Mouse (Mus musculus): ENCODE measurements around the gene Ifi27l2a. TPM values are rescaled to one million over a fixed set of nuclear protein-coding genes. Genes with fewer than 3 reads are reported as not detected.

The Ifi27l2a gene
- total and polyA plus RNA-seq, 3 experiments = 81.1 to 262 (median 133) TPM

- Histone ChIP-seq H3K79me2 (replicated peaks; ENCODE audit: control insufficient read depth, extremely low read depth, insufficient read depth, poor library complexity, severe bottlenecking) (no peaks in the 10 kb centered on the region; the same call in 1 of the 2 replicates), H3K27ac (ENCODE audit: insufficient read depth, low read depth) (no peak overlapping the region), H3K4me2 (ENCODE audit: insufficient read depth, low read depth, poor library complexity, severe bottlenecking) (no peak overlapping the region), H3K4me3 (replicated peaks in 1 of 3; ENCODE audit: low read depth in 2 of 3, low read length in 2 of 3, poor library complexity in 1 of 3) (peak overlapping the region in 1 of 3 experiments; percentile 5), H3K27me3 (replicated peaks) (no peaks in the 10 kb centered on the region), H3K4me1 (ENCODE audit: control insufficient read depth in 1 of 2, insufficient read depth in 2 of 2) (peaks cover 22 to 41% of the 10 kb centered on the region in 2 experiments), H3K36me3 (replicated peaks in 1 of 2; ENCODE audit: control insufficient read depth in 1 of 2, insufficient read depth in 1 of 2, low read length in 1 of 2) (peaks cover 16 to 31% of the 10 kb centered on the region in 2 experiments), H3K9ac (ENCODE audit: insufficient read depth, low read depth) (no peak overlapping the region), H3K9me3 (replicated peaks; ENCODE audit: low read length) (no peaks in the 10 kb centered on the region)
- in situ Hi-C loops (cut with MboI; ENCODE audit: low pct_ligation_motif_present, low pct_unique_long_range_greater_than_20kb, low sequenced_read_pairs) = no loop called here
- dilution Hi-C loops (cut with MboI; ENCODE audit: extremely low pct_ligation_motif_present, extremely low pct_unique_long_range_greater_than_20kb, low sequenced_read_pairs) = no loop called here
- no peak for DNase-seq (ENCODE audit: extremely low read depth)
- TF ChIP-seq ZC3H11A (IDR thresholded peaks at IDR 0.05; ENCODE audit: low read depth, low read length) (no peak), EP300 (IDR thresholded peaks at IDR 0.05; ENCODE audit: low read length) (no peak), JUN (IDR thresholded peaks at IDR 0.05; ENCODE audit: insufficient read depth, low read depth, low read length) (no peak), ZMIZ1 (IDR thresholded peaks at IDR 0.05; ENCODE audit: low read depth, low read length) (no peak), UBTF (IDR thresholded peaks at IDR 0.05; ENCODE audit: low read depth, low read length) (no peak), MEF2A (IDR thresholded peaks at IDR 0.05; ENCODE audit: borderline replicate concordance, low read depth, low read length) (no peak), NELFE (IDR thresholded peaks at IDR 0.05; ENCODE audit: low read depth, low read length) (no peak), MXI1 (IDR thresholded peaks at IDR 0.05; ENCODE audit: low read depth, low read length) (no peak), TCF12 (IDR thresholded peaks at IDR 0.05; ENCODE audit: low read depth, low read length) (no peak), IRF4 (IDR thresholded peaks at IDR 0.05; ENCODE audit: low read depth, low read length) (no peak)
These were observed 10.1 kb downstream of the Ifi27l2a start for GRCm38 (mm10) chr12:103433430-103433829.

DNA sequence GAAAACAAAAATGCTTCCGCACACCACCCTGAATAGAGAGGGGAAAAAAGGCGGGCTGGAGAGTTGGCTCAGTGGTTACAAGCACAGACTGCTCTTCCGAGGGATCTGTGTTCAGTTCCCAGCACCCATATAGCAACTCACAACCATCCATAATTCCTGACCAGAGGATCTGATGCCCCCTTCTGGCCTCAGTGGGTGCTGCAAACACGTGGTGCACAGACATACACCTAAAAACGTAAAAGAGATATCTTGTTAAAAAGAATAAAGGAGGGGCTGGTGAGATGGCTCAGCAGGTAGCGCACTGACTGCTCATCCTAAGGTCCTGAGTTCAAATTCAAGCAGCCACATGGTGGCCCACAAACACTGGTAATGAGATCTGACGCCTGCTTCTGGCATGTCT, 16.8 kb downstream of the Ifi27l2a start:
- dilution Hi-C loops (cut with MboI; ENCODE audit: extremely low pct_ligation_motif_present, extremely low pct_unique_long_range_greater_than_20kb, low sequenced_read_pairs) = no loop called here

More for the DNA sequence above, 16.8 kb downstream of the Ifi27l2a start:
- H3K9ac ChIP-seq (ENCODE audit: insufficient read depth, low read depth) = no peak overlapping the region
- H3K4me3 ChIP-seq (replicated peaks in 1 of 3; ENCODE audit: low read depth in 2 of 3, low read length in 2 of 3, poor library complexity in 1 of 3) = no peak overlapping the region
- no peak for DNase-seq (ENCODE audit: extremely low read depth)
- TF ChIP-seq ETS1 (conservative IDR thresholded peaks at IDR 0.05; ENCODE audit: low read depth, low read length) = no peak
- TF ChIP-seq SIN3A (IDR thresholded peaks at IDR 0.05; ENCODE audit: low read length) = no peak
- no peak for TF ChIP-seq MYC (IDR thresholded peaks at IDR 0.05; ENCODE audit: low read depth, low read length)
- TF ChIP-seq TCF12 (IDR thresholded peaks at IDR 0.05; ENCODE audit: low read depth, low read length) = no peak
- no peak for TF ChIP-seq NELFE (IDR thresholded peaks at IDR 0.05; ENCODE audit: low read depth, low read length)
- no peak for TF ChIP-seq EP300 (IDR thresholded peaks at IDR 0.05; ENCODE audit: low read length)
- no peak for TF ChIP-seq CHD2 (IDR thresholded peaks at IDR 0.05; ENCODE audit: low read length)
- TF ChIP-seq HCFC1 (IDR thresholded peaks at IDR 0.05; ENCODE audit: low read depth, low read length) = no peak
- no peak for TF ChIP-seq GABPA (IDR thresholded peaks at IDR 0.05; ENCODE audit: insufficient replicate concordance, low read depth, low read length)
- no peak for TF ChIP-seq JUN (IDR thresholded peaks at IDR 0.05; ENCODE audit: insufficient read depth, low read depth, low read length)
- TF ChIP-seq MAX (IDR thresholded peaks at IDR 0.05; ENCODE audit: low read length) = no peak
- TF ChIP-seq KAT2A (IDR thresholded peaks at IDR 0.05; ENCODE audit: insufficient replicate concordance, low read length) = no peak
- no peak for TF ChIP-seq MAZ (IDR thresholded peaks at IDR 0.05; ENCODE audit: low read depth, low read length)
- TF ChIP-seq SMC3 (IDR thresholded peaks at IDR 0.05; ENCODE audit: low read depth, low read length) = no peak
- no peak for TF ChIP-seq MAFK (IDR thresholded peaks at IDR 0.05; ENCODE audit: insufficient replicate concordance, low read length)
- no peak for TF ChIP-seq MEF2A (IDR thresholded peaks at IDR 0.05; ENCODE audit: borderline replicate concordance, low read depth, low read length)
- no peaks in the 10 kb centered on the region for H3K9me3 ChIP-seq (replicated peaks; ENCODE audit: low read length)
- H3K4me2 ChIP-seq (ENCODE audit: insufficient read depth, low read depth, poor library complexity, severe bottlenecking) = no peak overlapping the region
- no peaks in the 10 kb centered on the region for H3K27me3 ChIP-seq (replicated peaks)
- H3K79me2 ChIP-seq (replicated peaks; ENCODE audit: control insufficient read depth, extremely low read depth, insufficient read depth, poor library complexity, severe bottlenecking) = peaks cover 34% of the 10 kb centered on the region
- peaks cover 0 to 27% of the 10 kb centered on the region in 2 experiments; a peak in 3 of 4 replicates for H3K4me1 ChIP-seq (ENCODE audit: control insufficient read depth in 1 of 2, insufficient read depth in 2 of 2)
- in situ Hi-C loops (cut with MboI; ENCODE audit: low pct_ligation_motif_present, low pct_unique_long_range_greater_than_20kb, low sequenced_read_pairs) = loop anchor here (5.0 to 10.0 kb wide), 2 partner anchors 66 to 128 kb away; no protein-coding TSS in a partner anchor
- H3K27ac ChIP-seq (ENCODE audit: insufficient read depth, low read depth) = no peak overlapping the region
- H3K36me3 ChIP-seq (replicated peaks in 1 of 2; ENCODE audit: control insufficient read depth in 1 of 2, insufficient read depth in 1 of 2, low read length in 1 of 2) = peaks cover 10 to 20% of the 10 kb centered on the region in 2 experiments
